Mouse (Mus musculus): ENCODE data around the gene Rab31. TPM values are rescaled to one million over a fixed set of nuclear protein-coding genes. Genes with fewer than 3 reads are reported as not detected.

Rab31 gene
- polyA plus RNA-seq, 2 experiments: 2.7 to 5.0 TPM

DNA sequence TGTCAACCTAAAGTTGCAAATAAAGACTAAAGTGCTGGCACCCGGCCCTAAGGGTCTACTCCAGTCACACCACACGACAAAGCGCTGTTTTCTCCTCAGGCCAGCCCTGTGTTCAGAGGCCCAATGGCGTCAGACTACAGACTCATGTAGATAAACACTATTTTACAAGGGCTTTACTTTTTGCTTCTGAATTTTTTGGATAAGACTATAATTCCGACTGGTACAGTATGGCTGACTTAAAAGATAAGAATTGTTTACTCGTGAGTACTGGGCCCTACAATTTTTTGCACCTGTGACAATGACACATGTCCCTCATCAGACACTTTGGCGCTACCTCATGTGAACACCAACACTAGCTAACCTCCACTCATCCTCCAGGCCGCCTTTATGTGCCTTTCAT, 116.5 kb downstream of the Rab31 start:
- peak; percentile 66; the same call in 1 of the 2 replicates for ATAC-seq (ENCODE audit: insufficient read depth)
- no peak for DNase-seq (ENCODE audit: low read depth in 3 of 3, low spot score in 3 of 3)
- peaks cover 3 to 14% of the 10 kb centered on the region in 2 experiments; a peak in 3 of 4 replicates for H3K4me1 ChIP-seq (replicated peaks; ENCODE audit: control insufficient read depth in 2 of 2, insufficient read depth in 2 of 2, low read length in 1 of 2)
- H3K9me3 ChIP-seq (ENCODE audit: control insufficient read depth, low read length): no peaks in the 10 kb centered on the region
- no peaks in the 10 kb centered on the region for H3K36me3 ChIP-seq (replicated peaks; ENCODE audit: control insufficient read depth, insufficient read depth, low read depth)
- H3K4me2 ChIP-seq (ENCODE audit: low read depth): no peak overlapping the region
- H3K27me3 ChIP-seq (ENCODE audit: control insufficient read depth, insufficient read depth, low read length): no peaks in the 10 kb centered on the region
- no peak overlapping the region for H3K27ac ChIP-seq
- TF ChIP-seq EP300 (IDR thresholded peaks at IDR 0.05; ENCODE audit: low read depth): no peak
- TF ChIP-seq CTCF (IDR thresholded peaks at IDR 0.05; ENCODE audit: low read depth): no peak
- no peak overlapping the region for H3K9ac ChIP-seq (replicated peaks)
- no peak overlapping the region for H3K4me3 ChIP-seq (ENCODE audit: insufficient read depth in 1 of 2, low read depth in 2 of 2, low read length in 2 of 2)
- WGBS (ENCODE audit: insufficient replicate concordance): 46% methylated on average over 8 of the region's 8 CpGs

GRCm38 (mm10) chr17:65655608-65656007, 116.9 kb downstream of the Rab31 start:
- H3K27ac ChIP-seq: no peak overlapping the region
- WGBS (ENCODE audit: insufficient replicate concordance): 63% methylated on average over 4 of the region's 4 CpGs
- no peak for DNase-seq (ENCODE audit: low read depth in 3 of 3, low spot score in 3 of 3)
- no peak overlapping the region for H3K4me3 ChIP-seq (ENCODE audit: insufficient read depth in 1 of 2, low read depth in 2 of 2, low read length in 2 of 2)
- H3K4me2 ChIP-seq (ENCODE audit: low read depth): no peak overlapping the region
- ATAC-seq (ENCODE audit: insufficient read depth): no peak
- no peaks in the 10 kb centered on the region for H3K36me3 ChIP-seq (replicated peaks; ENCODE audit: control insufficient read depth, insufficient read depth, low read depth)
- H3K9ac ChIP-seq (replicated peaks): no peak overlapping the region
- no peak for TF ChIP-seq CTCF (IDR thresholded peaks at IDR 0.05; ENCODE audit: low read depth)
- peaks cover 3 to 14% of the 10 kb centered on the region in 2 experiments; a peak in 3 of 4 replicates for H3K4me1 ChIP-seq (replicated peaks; ENCODE audit: control insufficient read depth in 2 of 2, insufficient read depth in 2 of 2, low read length in 1 of 2)
- no peaks in the 10 kb centered on the region for H3K9me3 ChIP-seq (ENCODE audit: control insufficient read depth, low read length)
- no peaks in the 10 kb centered on the region for H3K27me3 ChIP-seq (ENCODE audit: control insufficient read depth, insufficient read depth, low read length)

- H3K27me3 ChIP-seq (ENCODE audit: control insufficient read depth, insufficient read depth, low read length): no peaks in the 10 kb centered on the region
- peaks cover 0 to 1% of the 10 kb centered on the region in 2 experiments; a peak in 2 of 4 replicates for H3K4me1 ChIP-seq (replicated peaks; ENCODE audit: control insufficient read depth in 2 of 2, insufficient read depth in 2 of 2, low read length in 1 of 2)
- no peaks in the 10 kb centered on the region for H3K36me3 ChIP-seq (replicated peaks; ENCODE audit: control insufficient read depth, insufficient read depth, low read depth)
- H3K4me3 ChIP-seq (ENCODE audit: insufficient read depth in 1 of 2, low read depth in 2 of 2, low read length in 2 of 2): no peak overlapping the region
- H3K9me3 ChIP-seq (ENCODE audit: control insufficient read depth, low read length): no peaks in the 10 kb centered on the region
- TF ChIP-seq EP300 (IDR thresholded peaks at IDR 0.05; ENCODE audit: low read depth): no peak
- TF ChIP-seq CTCF (IDR thresholded peaks at IDR 0.05; ENCODE audit: low read depth): no peak
- no peak overlapping the region for H3K9ac ChIP-seq (replicated peaks)
- no peak overlapping the region for H3K4me2 ChIP-seq (ENCODE audit: low read depth)
- DNase-seq (ENCODE audit: low read depth in 3 of 3, low spot score in 3 of 3): no peak
- no peak for ATAC-seq (ENCODE audit: insufficient read depth)
- WGBS (ENCODE audit: insufficient replicate concordance): 42% methylated on average over 6 of the region's 6 CpGs
- no peak overlapping the region for H3K27ac ChIP-seq
Measured at GRCm38 (mm10) chr17:65650598-65650997, 122.0 kb downstream of the Rab31 start.

DNA sequence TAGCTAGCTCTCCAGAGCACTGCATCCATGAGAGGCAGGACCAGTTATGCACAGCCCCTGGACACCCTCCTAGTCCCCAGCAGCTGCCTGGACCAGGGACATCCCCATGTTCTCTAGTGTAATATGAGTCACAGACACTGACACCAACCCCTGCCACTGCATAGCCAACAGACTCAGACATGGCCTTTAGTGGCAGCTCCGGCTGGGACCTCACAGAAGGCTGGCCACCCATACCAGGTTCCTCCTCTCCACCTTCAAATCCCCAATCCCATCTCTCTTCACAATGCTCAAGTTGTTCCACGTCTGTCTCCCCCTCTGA, 123.4 kb downstream of the Rab31 start:
- H3K36me3 ChIP-seq (replicated peaks; ENCODE audit: control insufficient read depth, insufficient read depth, low read depth): no peaks in the 10 kb centered on the region
- ATAC-seq (ENCODE audit: insufficient read depth): no peak
- no peak overlapping the region for H3K4me2 ChIP-seq (ENCODE audit: low read depth)
- no peaks in the 10 kb centered on the region for H3K9me3 ChIP-seq (ENCODE audit: control insufficient read depth, low read length)
- 50% methylated on average over 2 of the region's 2 CpGs for WGBS (ENCODE audit: insufficient replicate concordance)
- no peak overlapping the region for H3K27ac ChIP-seq
- H3K4me1 ChIP-seq (replicated peaks; ENCODE audit: control insufficient read depth in 2 of 2, insufficient read depth in 2 of 2, low read length in 1 of 2): no peaks in the 10 kb centered on the region; a peak in 1 of 4 replicates
- H3K9ac ChIP-seq (replicated peaks): no peak overlapping the region
- TF ChIP-seq CTCF (IDR thresholded peaks at IDR 0.05; ENCODE audit: low read depth) (no peak), EP300 (IDR thresholded peaks at IDR 0.05; ENCODE audit: low read depth) (no peak)
- no peak for DNase-seq (ENCODE audit: low read depth in 3 of 3, low spot score in 3 of 3)
- H3K4me3 ChIP-seq (ENCODE audit: insufficient read depth in 1 of 2, low read depth in 2 of 2, low read length in 2 of 2): no peak overlapping the region
- H3K27me3 ChIP-seq (ENCODE audit: control insufficient read depth, insufficient read depth, low read length): no peaks in the 10 kb centered on the region

GRCm38 (mm10) chr17:65648371-65649174, 124.0 kb downstream of the Rab31 start:
- ATAC-seq (ENCODE audit: insufficient read depth): no peak
- Histone ChIP-seq H3K27ac (no peak overlapping the region), H3K9me3 (ENCODE audit: control insufficient read depth, low read length) (no peaks in the 10 kb centered on the region), H3K36me3 (replicated peaks; ENCODE audit: control insufficient read depth, insufficient read depth, low read depth) (no peaks in the 10 kb centered on the region), H3K27me3 (ENCODE audit: control insufficient read depth, insufficient read depth, low read length) (no peaks in the 10 kb centered on the region), H3K4me3 (ENCODE audit: insufficient read depth in 1 of 2, low read depth in 2 of 2, low read length in 2 of 2) (no peak overlapping the region), H3K4me1 (replicated peaks; ENCODE audit: control insufficient read depth in 2 of 2, insufficient read depth in 2 of 2, low read length in 1 of 2) (no peaks in the 10 kb centered on the region; a peak in 1 of 4 replicates), H3K4me2 (ENCODE audit: low read depth) (no peak overlapping the region), H3K9ac (replicated peaks) (no peak overlapping the region)
- WGBS (ENCODE audit: insufficient replicate concordance): 56% methylated on average over 9 of the region's 9 CpGs
- TF ChIP-seq EP300 (IDR thresholded peaks at IDR 0.05; ENCODE audit: low read depth) (no peak), CTCF (IDR thresholded peaks at IDR 0.05; ENCODE audit: low read depth) (no peak)
- DNase-seq (ENCODE audit: low read depth in 3 of 3, low spot score in 3 of 3): no peak
